Mouse (Mus musculus) small intestine, adult 2 months (tissue): ENCODE data around the gene Ikzf3.
A peak's percentile ranks its signal among the peaks of the same experiment; 100 is the strongest.

Experiments
- CTCF ChIP-seq: fragments of 200-500 bp; IDR thresholded peaks from 2 replicates; pipeline ENCODE4 v1.5.1; 2012; ENCODE audit warnings: low read depth, mild to moderate bottlenecking, control low read depth, inconsistent platforms, low read length, moderate library complexity, mixed read lengths; ENCODE audit not compliant: insufficient replicate concordance, insufficient read length; ENCODE audit errors: extremely low read depth
- POLR2A ChIP-seq: fragments of 200-500 bp; IDR thresholded peaks from 2 replicates; pipeline ENCODE4 v1.6.1; 2012; ENCODE audit warnings: low read depth, mild to moderate bottlenecking, control low read depth, inconsistent platforms, low read length, moderate library complexity

DNA sequence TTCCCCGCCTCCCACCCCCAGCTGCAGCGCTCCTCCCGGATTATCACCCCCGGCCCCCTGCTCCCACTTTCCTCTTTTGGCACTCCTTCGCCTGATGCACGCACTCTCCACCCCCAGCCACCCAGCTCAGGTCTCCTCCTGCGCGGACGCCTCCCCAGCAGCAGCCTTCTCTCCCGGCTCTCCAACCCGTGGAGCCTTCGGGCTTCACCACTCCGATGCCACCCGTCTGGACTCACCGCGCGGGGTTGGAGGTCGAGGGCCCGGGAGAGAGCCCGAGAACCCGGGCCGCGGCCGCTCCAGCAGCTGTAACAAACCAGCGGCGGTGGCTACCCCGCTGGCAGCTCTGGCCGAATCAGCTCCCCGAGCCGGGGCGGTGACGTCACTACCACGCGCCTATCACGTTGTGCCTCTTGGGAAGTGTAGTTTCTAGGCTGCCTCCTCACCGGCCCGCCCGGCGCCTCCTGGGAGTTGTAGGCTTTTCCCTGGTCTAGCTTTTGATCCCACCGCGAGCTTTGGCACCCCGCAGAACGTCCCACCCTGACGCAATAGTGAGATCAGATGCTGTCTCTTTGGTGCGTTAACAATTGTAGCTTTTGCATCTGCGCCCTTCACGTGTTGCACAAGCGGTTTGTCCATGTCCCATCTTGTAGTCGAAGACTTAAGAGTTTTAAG lies 41.2 kb upstream of the Ikzf3 start, which contains the start of gene Ormdl3:
- peak; percentile 90 for TF ChIP-seq POLR2A
- TF ChIP-seq CTCF = no peak
